Mouse (Mus musculus): ENCODE data around the gene Pin1.

DNA sequence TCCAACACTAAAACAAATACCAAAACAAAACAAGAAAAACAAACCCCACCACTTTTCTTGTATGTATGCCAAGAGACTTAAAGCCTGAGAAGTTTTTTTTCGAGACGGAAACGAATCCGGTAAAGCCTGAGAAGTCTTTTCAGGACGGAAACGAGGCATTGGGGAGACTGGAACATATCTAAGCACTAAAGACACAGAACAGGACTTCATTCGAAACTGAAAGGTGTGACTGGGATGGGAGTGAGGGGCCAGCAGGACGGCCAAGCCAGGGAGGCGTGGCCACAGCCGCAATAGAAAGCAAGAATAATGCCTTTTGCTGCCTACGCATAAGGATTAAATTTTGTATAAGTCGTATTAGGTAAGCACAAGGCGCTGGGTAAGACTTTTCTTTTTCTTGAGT is 8.1 kb upstream of the Pin1 start:
- TF ChIP-seq ZC3H11A (IDR thresholded peaks at IDR 0.05; ENCODE audit: borderline replicate concordance, low read depth, low read length) (no peak), CHD2 (IDR thresholded peaks at IDR 0.05; ENCODE audit: low read depth, low read length) (no peak), MAFK (IDR thresholded peaks at IDR 0.05; ENCODE audit: insufficient read depth, low read depth, low read length) (no peak), ZNF384 (IDR thresholded peaks at IDR 0.05; ENCODE audit: low read depth, low read length) (no peak)

Data from ES-E14 (cell line).